Mouse (Mus musculus) lung, embryonic 15.5 days (tissue): ENCODE measurements around the gene Pdia3. TPM values are rescaled to one million over a fixed set of nuclear protein-coding genes. Genes with fewer than 3 reads are reported as not detected.
"Not testable (repeated sequence)": the region's sequence is repeated elsewhere in the genome, so short reads cannot be mapped to it uniquely, and the experiment has no call there.

ENCODE experiments used
- ATAC-seq: fragments of 200-750 bp; cut with Nextera tagmentation; 2 replicates; pipeline ENCODE4 v1.8.0; 2017; ENCODE audit warnings: moderate number of reproducible peaks, borderline replicate concordance; ENCODE audit not compliant: low FRiP score, low TSS enrichment; ENCODE audit errors: extremely low read depth
- H3K27ac ChIP-seq: fragments of 300-500 bp; sonication (generic); 2 replicates; pipeline ENCODE4 v1.5.1; 2015; ENCODE audit warnings: moderate library complexity, mild to moderate bottlenecking, inconsistent platforms
- H3K27me3 ChIP-seq: fragments of 300-500 bp; sonication (generic); 2 replicates; pipeline ENCODE4 v1.6.1; 2015; ENCODE audit warnings: inconsistent platforms
- H3K36me3 ChIP-seq: fragments of 300-500 bp; sonication (generic); 2 replicates; pipeline ENCODE4 v1.6.1; 2015; ENCODE audit warnings: inconsistent platforms
- H3K4me1 ChIP-seq: fragments of 300-500 bp; sonication (generic); 2 replicates; pipeline ENCODE4 v1.6.1; 2015; ENCODE audit warnings: inconsistent platforms
- H3K4me2 ChIP-seq: fragments of 300-500 bp; sonication (generic); 2 replicates; pipeline ENCODE4 v1.6.1; 2015; ENCODE audit warnings: inconsistent platforms, mild to moderate bottlenecking, moderate library complexity
- H3K4me3 ChIP-seq: fragments of 300-500 bp; sonication (generic); 2 replicates; pipeline ENCODE4 v1.5.1; 2015; ENCODE audit warnings: mild to moderate bottlenecking, inconsistent platforms
- H3K9ac ChIP-seq: fragments of 300-500 bp; sonication (generic); 2 replicates; pipeline ENCODE4 v1.6.1; 2015; ENCODE audit warnings: inconsistent platforms
- H3K9me3 ChIP-seq: fragments of 300-500 bp; sonication (generic); 2 replicates; pipeline ENCODE4 v1.6.1; 2016; ENCODE audit warnings: inconsistent platforms
- WGBS: fragments of 180-500 bp; shearing (Covaris S2); methylation state at CpG from one replicate; pipeline ENCODE4 v1.1.7; 2015; 5-methylcytosine and 5-hydroxymethylcytosine counted together
- polyA plus RNA-seq: library from polyadenylated mRNA; unstranded; fragments of >200 nt; fragmentation: Nextera tagmentation; extraction: Ambion mirVana; gene quantifications from 2 replicates; pipeline ENCODE4 v1.2.1, GENCODE M21; 2015

Gene Pdia3
- polyA plus RNA-seq: 874 and 889 TPM in 2 replicates

- H3K27me3 ChIP-seq: no peaks in the 10 kb centered on the region
- H3K4me1 ChIP-seq: peaks cover 20% of the 10 kb centered on the region
- H3K27ac ChIP-seq: peak within 1 kb of the TSS; percentile 98
- H3K36me3 ChIP-seq: peaks cover 21% of the 10 kb centered on the region
- peak within 1 kb of the TSS; percentile 89 for H3K4me3 ChIP-seq
- ATAC-seq: peak; percentile 99
- peak within 1 kb of the TSS; percentile 67 for H3K4me2 ChIP-seq
- under 1% methylated on average over 66 of the region's 68 CpGs for WGBS
- no peaks in the 10 kb centered on the region for H3K9me3 ChIP-seq
- peak within 1 kb of the TSS; percentile 100 for H3K9ac ChIP-seq
These were observed at the start of gene Pdia3, which contains the start of gene Catsper2 for GRCm38 (mm10) chr2:121413387-121414042. Pdia3 (plus strand) TSS chr2:121413775. Catsper2 (minus strand) TSS chr2:121413792.

DNA sequence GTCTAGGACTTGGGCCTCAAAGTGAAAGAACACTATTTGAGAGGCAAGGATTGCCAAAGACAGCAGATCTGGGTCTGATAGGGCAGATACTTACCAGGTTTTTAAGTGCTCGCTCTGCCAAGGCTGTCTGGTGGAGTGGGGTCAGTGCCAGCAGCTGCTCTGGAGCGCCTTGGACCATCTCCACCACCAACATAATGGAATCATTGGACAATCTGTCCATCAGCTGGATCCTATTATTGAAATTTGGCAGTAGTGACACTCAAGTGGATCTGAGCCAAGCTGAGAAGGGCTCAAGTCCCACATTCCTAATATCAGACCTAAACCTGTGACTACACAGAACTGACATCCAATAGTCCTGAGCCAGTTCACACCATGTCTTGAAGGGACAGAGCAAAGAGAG lies 44.7 kb upstream of the Pdia3 start:
- Histone ChIP-seq H3K4me3 (no peak overlapping the region), H3K9me3 (no peaks in the 10 kb centered on the region), H3K9ac (no peak overlapping the region), H3K27me3 (no peaks in the 10 kb centered on the region), H3K27ac (no peak overlapping the region), H3K4me1 (0 out of 2 replicates have a peak, but pooled peaks cover 3% of the 10 kb centered on the region), H3K36me3 (no peaks in the 10 kb centered on the region), H3K4me2 (no peak overlapping the region)
- ATAC-seq: no peak
- 60% methylated on average over 2 of the region's 2 CpGs for WGBS

DNA sequence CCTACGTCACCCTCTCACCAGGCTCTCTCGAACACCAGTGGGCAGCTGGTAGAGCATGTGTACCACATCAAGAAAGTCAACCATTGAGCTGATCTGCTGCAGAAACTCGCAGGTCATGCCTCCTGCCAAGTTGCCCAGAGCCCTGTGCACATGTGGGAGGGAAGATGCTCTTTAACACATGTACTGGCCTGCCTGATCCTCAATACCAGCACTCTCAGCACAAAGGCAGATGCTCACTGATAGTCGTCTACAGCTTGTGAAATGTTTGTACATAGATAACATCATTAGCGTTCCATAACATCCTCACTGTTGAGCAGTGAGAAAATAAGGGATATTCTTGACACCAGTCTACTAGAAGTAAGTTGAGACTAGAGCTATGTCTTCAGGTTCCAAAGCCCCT lies 42.7 kb upstream of the Pdia3 start:
- Histone ChIP-seq H3K4me1 (0 out of 2 replicates have a peak, but pooled peaks cover 3% of the 10 kb centered on the region), H3K9ac (no peak overlapping the region), H3K4me3 (no peak overlapping the region), H3K4me2 (no peak overlapping the region), H3K36me3 (no peaks in the 10 kb centered on the region), H3K27me3 (no peaks in the 10 kb centered on the region), H3K9me3 (no peaks in the 10 kb centered on the region), H3K27ac (no peak overlapping the region)
- WGBS: 79% methylated on average over 5 of the region's 5 CpGs
- ATAC-seq: no peak

- Histone ChIP-seq H3K9me3 (no peaks in the 10 kb centered on the region), H3K36me3 (no peaks in the 10 kb centered on the region), H3K4me1 (0 out of 2 replicates have a peak, but pooled peaks cover 3% of the 10 kb centered on the region), H3K27me3 (no peaks in the 10 kb centered on the region), H3K4me3 (no peak overlapping the region), H3K4me2 (no peak overlapping the region), H3K27ac (no peak overlapping the region), H3K9ac (no peak overlapping the region)
- ATAC-seq: no peak
- 60% methylated on average over 3 of the region's 3 CpGs for WGBS
These were observed 41.3 kb upstream of the Pdia3 start for GRCm38 (mm10) chr2:121372266-121372665.

- Histone ChIP-seq H3K27me3 (no peaks in the 10 kb centered on the region), H3K9me3 (no peaks in the 10 kb centered on the region), H3K9ac (no peak overlapping the region), H3K36me3 (no peaks in the 10 kb centered on the region), H3K4me2 (no peak overlapping the region), H3K4me1 (no peaks in the 10 kb centered on the region), H3K27ac (no peak overlapping the region), H3K4me3 (no peak overlapping the region)
- ATAC-seq: no peak
- 49% methylated on average over 2 of the region's 2 CpGs for WGBS
These were observed 38.8 kb upstream of the Pdia3 start for GRCm38 (mm10) chr2:121374766-121375165.

DNA sequence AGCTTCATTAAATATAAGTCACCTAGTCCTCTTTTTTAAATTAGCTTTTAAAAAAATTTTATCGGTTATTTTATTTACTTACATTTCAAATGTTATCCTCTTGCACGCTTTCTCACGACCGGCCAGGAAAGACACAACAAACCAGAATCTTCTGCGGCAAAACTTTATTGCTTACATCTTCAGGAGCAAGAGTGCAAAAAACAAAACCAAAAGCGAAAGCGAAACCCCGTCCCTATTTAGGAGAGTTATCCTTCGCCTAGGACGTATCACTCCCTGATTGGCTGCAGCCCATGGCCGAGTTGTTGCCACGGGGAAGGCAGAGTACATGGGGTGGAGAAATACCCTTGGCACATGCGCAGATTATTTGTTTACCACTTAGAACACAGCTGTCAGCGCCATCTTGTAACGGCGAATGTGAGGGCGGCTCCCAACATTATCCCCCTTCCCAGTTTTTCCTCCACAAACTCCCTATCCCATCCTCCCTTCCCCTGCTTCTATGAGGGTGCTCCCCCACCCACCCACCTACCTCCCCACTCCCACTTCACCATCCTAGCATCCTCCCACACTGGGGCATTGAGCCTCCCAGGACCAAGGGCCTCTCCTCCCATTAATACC lies 26.5 kb upstream of the Pdia3 start, which contains the start of gene Strc:
Gene Strc (minus strand): TSS at position 208 of the 615 bp plus-strand sequence.
- H3K4me3 ChIP-seq, H3K4me2 ChIP-seq, H3K4me1 ChIP-seq, H3K36me3 ChIP-seq, H3K27ac ChIP-seq, H3K9ac ChIP-seq, ATAC-seq, H3K9me3 ChIP-seq, H3K27me3 ChIP-seq: not testable (repeated sequence)
- 92% methylated on average over 16 of the region's 17 CpGs for WGBS

- WGBS: 13% methylated on average over 8 of the region's 8 CpGs
- Histone ChIP-seq H3K4me3 (no peak overlapping the region), H3K36me3 (no peaks in the 10 kb centered on the region), H3K9me3 (no peaks in the 10 kb centered on the region), H3K9ac (no peak overlapping the region), H3K27ac (no peak overlapping the region), H3K4me2 (no peak overlapping the region), H3K4me1 (no peaks in the 10 kb centered on the region), H3K27me3 (no peaks in the 10 kb centered on the region)
- no peak for ATAC-seq
These were observed 17.0 kb upstream of the Pdia3 start for GRCm38 (mm10) chr2:121396624-121397023.

GRCm38 (mm10) chr2:121403296-121403695 lies 10.3 kb upstream of the Pdia3 start:
- no peaks in the 10 kb centered on the region for H3K36me3 ChIP-seq
- H3K27me3 ChIP-seq: no peaks in the 10 kb centered on the region
- H3K4me3 ChIP-seq: no peak overlapping the region
- ATAC-seq: no peak
- no peak overlapping the region for H3K4me2 ChIP-seq
- no peaks in the 10 kb centered on the region for H3K9me3 ChIP-seq
- H3K27ac ChIP-seq: no peak overlapping the region
- no peak overlapping the region for H3K9ac ChIP-seq
- H3K4me1 ChIP-seq: no peaks in the 10 kb centered on the region

DNA sequence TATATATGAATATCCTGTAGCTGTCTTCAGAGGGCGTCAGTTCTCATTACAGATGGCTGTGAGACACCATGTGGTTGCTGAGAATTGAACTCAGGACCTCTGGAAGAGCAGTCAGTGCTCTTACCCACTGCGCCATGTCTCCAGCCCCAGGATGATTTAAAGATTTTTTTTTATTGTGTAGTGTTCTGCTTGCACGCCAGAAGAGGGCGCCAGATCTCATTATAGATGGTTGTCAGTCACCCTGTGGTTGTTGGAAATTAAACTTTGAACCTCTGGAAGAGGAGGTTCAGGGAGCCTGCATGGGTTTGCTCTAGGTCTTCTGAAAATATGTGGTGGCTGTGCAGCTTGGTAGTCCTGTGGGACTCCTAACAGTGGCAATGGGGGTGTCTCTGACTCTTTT lies 5.4 kb upstream of the Pdia3 start:
- Histone ChIP-seq H3K4me3 (no peak overlapping the region), H3K9ac (no peak overlapping the region), H3K9me3 (no peaks in the 10 kb centered on the region), H3K27me3 (no peaks in the 10 kb centered on the region), H3K4me2 (no peak overlapping the region), H3K4me1 (peaks cover 3% of the 10 kb centered on the region), H3K36me3 (no peaks in the 10 kb centered on the region), H3K27ac (no peak overlapping the region)
- ATAC-seq: no peak
- 31% methylated on average over 4 of the region's 4 CpGs for WGBS

GRCm38 (mm10) chr2:121412843-121413386 lies 660 bp upstream of the Pdia3 start:
- Histone ChIP-seq H3K4me3 (peak overlapping the region; percentile 89), H3K36me3 (peaks cover 15% of the 10 kb centered on the region), H3K27me3 (no peaks in the 10 kb centered on the region), H3K4me2 (peak overlapping the region; percentile 67), H3K4me1 (peaks cover 20% of the 10 kb centered on the region), H3K9me3 (no peaks in the 10 kb centered on the region), H3K27ac (peak overlapping the region; percentile 98), H3K9ac (peak overlapping the region; percentile 69)
- 7% methylated on average over 4 of the region's 4 CpGs for WGBS
- ATAC-seq: peak; percentile 13; the same call in 1 of the 2 replicates

DNA sequence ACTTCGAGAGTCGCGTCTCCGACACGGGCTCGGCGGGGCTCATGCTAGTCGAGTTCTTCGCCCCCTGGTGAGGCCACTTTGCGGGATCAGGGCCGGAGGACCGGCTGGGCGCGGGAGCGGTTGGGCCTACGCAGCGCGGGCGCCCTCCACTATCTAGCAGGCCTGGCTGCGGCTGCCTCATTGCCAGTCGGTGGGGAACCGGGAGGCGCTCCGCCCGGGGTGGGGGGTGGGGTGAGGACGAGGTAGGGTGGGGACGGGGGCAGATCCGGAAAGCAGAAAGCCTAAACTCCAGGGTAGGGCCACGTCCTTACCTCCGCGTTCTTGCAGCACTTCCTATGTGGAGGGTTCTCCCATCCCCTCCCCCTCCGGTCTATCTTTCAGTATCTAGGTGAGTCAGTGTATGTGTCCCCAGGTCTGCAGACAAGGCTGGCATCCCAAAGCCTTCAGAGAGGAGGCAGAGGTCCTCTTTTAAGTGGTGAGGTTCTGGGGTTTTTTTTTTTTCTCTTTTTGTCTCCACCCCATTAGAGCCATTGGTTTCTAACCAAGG lies 637 bp downstream of the Pdia3 start:
- no peaks in the 10 kb centered on the region for H3K9me3 ChIP-seq
- H3K27ac ChIP-seq: peak overlapping the region; percentile 98
- H3K27me3 ChIP-seq: no peaks in the 10 kb centered on the region
- peaks cover 28% of the 10 kb centered on the region for H3K36me3 ChIP-seq
- peak overlapping the region; percentile 56 for H3K4me2 ChIP-seq
- peak overlapping the region; percentile 89 for H3K4me3 ChIP-seq
- WGBS: 0% methylated on average over 32 of the region's 32 CpGs
- peak overlapping the region; percentile 100 for H3K9ac ChIP-seq
- peak; percentile 49 for ATAC-seq
- peaks cover 26% of the 10 kb centered on the region for H3K4me1 ChIP-seq

DNA sequence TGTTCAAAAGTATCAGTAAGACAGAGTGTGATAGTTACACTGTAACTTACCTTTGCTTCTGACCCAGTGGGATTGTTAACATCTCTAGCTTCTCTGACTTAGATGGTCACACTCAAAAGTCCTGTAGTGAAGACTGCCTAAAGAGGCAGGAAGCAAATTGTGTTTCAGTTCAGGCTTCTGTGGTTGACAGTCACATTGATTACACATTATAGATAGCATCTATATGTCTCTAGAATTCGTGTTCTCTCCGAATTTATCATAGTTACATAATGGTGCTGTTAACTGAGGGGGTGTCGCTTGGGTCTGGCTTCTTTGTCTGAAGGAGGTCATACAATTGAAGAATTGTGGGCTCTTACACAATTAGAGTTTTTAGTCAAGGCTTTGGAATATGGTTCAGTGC lies 1.5 kb downstream of the Pdia3 start:
- 25% methylated on average over 3 of the region's 3 CpGs for WGBS
- H3K4me1 ChIP-seq: peaks cover 26% of the 10 kb centered on the region
- peak overlapping the region; percentile 56 for H3K4me2 ChIP-seq
- peak overlapping the region; percentile 89 for H3K4me3 ChIP-seq
- H3K9ac ChIP-seq: peak overlapping the region; percentile 100
- no peaks in the 10 kb centered on the region for H3K27me3 ChIP-seq
- no peak overlapping the region for H3K27ac ChIP-seq
- H3K36me3 ChIP-seq: peaks cover 28% of the 10 kb centered on the region
- ATAC-seq: no peak
- H3K9me3 ChIP-seq: no peaks in the 10 kb centered on the region
